Mouse (Mus musculus): ENCODE data around the gene Bud13.

The Bud13 gene

DNA sequence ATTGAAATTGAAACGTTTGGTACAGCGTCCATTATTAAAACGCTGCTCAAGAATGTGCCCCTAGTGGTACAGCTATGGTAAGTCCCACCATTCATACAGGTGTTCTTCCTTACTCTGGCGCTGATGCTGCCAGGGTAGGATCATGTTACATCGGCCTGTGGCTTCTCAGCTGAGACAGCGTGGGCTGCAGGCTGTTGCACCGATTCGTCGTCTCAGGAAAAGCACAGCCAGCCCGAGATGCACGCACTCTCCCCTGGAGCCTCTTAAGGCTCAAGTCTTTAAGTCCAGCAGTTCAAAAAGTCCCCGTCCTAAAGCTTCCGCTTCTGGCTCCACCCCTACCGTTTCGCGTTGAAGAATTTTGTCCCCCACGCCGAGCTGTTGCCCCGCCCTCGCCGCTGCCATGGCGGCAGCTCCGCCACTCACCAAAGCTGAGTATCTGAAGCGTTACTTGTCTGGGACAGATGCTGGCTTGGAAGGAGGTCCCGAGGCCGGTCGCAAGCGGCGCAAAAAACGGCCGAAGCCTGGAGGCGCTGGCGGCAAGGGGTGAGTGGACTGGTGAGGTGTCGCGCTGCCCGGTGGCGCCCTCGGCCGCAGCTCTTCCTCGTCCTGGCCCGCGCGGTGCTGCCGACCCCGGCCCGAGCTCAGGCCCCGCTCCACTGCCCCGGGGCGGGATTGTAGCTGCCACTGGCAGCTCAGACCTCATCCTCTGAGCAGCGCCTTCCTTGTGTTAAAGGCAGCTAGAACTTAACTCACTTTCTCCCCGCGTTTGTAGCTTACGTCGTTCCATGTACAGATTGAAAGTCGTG is at the start of gene Bud13:
TSS of gene Bud13 (plus strand) at position 378 of the 806 bp plus-strand sequence.
- peak; percentile 88 to 98 for DNase-seq

DNA sequence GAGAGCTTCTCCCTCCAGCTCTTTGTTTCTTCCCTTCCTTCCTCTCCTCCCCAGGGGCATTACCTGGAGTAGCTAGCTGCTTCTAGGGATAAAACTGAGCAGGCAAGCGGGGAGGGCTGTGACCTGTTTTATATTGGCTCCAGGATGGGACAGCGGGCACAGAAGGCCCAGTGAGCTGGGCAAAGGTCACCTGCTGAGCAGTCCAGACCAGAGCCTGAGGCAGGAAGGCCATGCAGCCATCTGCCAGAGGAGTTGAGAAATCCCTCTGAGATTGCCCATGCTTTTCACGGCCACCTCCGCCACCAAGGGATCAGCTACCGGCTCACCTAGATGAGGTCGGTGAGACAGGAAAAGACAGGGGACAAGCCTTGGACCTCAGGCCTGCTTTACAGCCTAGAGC is 47.6 kb upstream of the Bud13 start:
- no peak for DNase-seq

DNA sequence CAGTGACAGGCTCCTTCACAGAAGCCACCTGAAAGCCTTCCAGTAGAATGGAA is 47.4 kb upstream of the Bud13 start, which contains the start of gene Apoc3:
TSS of gene Apoc3 (minus strand) at position 41 of the 53 bp plus-strand sequence.
- DNase-seq, result no peak

DNA sequence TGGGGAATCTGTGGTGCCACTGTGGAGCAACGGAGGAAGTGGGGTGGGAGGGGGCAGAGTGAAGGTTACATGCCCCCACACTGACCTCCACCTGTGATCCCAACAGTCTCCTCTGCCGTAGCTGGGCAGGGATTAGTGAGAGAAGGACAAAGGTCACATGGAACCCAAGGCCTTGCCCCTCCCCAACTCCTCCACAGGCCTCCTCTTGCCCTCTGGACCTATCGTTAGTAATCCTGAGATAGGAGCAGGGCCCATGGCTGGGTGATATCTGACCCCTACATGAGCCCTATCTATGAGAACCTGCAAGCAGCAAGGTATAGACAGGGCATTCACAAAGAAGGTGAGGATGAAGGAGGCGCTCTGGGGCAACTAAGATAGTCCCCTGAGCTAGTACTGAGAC is 47.2 kb upstream of the Bud13 start:
- no peak for DNase-seq

DNA sequence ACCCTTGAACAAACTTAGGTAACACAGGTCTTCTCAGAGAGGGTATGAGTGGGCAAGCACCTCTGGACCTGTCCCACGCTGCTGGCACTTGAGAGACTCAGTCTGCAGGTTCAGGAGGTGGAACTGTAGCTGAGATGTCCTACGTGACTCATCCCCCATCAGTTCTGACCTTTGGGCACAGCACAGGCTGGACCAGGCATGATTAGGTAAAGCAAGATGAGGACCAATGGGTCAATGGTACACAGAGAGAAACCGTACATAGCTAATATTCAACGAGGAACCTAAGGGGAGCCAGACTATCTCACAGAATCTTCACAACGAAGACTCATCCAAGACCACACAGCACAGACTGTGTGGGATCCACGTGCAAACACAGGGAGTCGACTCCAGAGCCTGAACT is 44.0 kb upstream of the Bud13 start:
- no peak for DNase-seq

DNA sequence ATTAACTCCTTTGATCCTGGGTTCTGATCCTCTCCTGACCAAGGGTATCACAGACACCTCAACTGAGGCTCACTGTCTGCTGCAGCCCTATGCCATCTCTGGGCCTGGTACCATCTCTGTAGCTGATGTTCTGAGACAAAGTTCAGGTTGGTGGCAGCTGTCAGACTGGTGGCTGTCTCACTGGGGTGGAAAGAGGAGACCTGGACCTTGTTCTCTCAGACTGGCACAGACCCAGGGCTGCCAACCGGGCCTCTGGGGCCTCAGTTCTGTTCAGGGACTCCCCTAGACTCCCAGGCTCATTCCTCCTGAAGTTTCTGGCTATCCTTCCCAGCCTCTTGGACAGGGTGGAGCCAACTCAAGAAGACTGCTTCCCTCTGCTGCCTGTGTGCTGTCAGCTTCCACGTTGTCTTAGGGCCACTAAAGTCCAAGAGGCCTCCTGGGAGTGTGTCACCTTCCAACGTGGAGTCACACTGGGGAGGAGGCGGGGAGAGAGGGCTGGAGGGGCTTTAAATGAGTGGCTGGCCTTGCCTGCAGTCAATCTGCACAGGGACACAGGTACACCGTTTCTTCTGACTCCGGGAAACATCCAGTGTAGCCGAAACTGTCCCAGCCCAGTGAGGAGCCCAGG is 42.2 kb upstream of the Bud13 start, which contains the start of gene Apoa4:
TSS of gene Apoa4 (plus strand) at position 171 of the 628 bp plus-strand sequence.
- DNase-seq, result no peak

DNA sequence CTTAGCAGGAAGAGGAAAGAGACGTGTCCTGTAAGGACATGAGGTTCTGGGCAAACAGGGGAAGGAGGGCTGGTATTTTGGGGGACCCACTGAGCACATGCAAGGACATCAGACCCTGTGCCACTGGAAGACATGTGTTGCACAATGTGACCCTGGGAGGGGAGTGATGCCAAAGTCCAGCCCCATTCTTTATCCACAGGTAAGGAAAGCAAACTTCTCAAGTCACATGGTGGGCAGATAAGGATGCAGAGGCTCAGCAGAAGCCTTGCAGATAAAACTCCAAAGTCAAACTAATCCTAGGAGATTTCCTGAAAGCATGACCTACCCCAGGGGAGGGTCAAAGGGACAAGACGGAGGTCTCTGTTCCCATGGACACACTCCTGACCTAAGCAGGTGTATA is 41.0 kb upstream of the Bud13 start:
- no peak for DNase-seq

DNA sequence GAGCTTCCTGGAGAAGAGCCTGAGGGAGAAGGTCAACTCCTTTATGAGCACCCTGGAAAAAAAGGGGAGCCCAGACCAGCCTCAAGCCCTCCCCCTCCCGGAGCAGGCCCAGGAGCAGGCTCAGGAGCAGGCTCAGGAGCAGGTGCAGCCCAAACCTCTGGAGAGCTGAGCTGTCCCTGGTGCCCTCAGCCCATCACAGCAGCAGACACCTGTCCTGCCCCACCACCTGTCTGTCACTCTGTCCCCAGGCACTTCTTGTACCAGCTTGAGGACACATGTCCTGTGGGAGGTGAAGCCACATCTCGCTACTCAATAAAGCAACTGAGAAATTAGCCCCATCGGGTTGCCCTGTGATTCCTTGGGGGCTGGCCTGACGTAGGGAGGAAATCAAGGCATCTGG is 39.7 kb upstream of the Bud13 start:
- no peak for DNase-seq

DNA sequence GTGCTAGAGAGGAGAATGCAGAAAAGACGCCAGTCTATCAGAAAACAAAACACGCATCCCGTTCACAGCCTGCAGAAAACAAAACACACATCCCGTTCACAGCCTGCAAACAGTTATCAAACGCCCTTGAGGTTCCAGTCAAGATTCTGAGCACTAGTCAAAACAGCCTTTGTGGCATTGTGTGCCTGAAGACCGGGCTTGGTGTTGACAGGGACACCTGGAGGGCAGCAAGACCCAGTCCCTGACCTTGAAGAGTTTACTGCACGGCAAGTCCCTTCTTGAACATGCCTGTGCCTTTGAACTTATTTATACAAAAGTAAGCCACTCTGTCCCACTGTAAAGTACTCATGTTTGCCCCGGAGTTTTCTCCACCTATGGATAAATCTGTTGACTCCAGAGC is 39.2 kb upstream of the Bud13 start:
- no peak for DNase-seq

DNA sequence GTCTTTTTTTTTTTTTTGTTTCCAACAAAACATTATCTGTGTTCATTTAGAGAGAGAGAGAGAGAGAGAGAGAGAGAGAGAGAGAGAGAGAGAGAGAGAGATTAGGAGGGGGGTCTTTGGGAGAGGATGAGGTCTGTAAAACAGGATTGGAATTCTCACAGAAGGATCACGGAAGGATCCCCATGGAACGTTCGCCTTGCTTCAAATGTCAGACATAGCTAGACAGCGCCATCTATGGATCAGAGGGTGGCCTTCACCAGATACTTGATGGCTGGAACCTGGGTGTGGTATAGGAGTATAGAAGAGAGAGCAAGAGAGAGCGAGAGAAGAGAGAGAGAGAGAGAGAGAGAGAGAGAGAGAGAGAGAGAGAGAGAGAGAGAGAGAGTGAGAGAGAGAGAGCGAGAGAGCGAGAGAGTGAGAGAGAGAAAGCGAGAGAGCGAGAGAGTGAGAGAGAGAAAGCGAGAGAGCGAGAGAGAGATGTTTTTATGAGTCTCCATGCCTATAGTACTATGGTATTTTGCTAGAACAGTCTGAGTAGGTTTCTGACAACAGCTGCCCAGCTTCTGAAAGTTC is 36.0 kb upstream of the Bud13 start:
- DNase-seq, result peak in 1 of 2 experiments; percentile 43

DNA sequence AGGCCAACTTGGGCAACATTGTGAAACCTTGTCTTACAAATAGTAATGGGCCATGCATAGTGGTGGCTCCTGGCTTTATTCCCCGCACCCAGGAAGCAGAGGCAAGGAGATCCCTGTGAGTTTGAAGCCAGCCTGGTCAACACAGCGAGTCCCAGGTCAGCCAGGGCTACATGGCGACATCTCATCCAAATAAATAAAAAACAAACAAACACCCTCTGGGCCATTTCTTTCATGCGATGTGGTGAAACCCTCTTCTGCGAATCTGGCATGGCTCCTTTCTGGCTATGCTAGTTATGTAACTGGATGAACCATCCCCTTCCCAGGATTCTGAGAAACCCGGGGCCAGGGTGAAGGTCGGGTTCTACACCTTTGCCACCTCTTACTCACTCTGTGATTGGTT is 26.6 kb upstream of the Bud13 start:
- DNase-seq, result no peak

DNA sequence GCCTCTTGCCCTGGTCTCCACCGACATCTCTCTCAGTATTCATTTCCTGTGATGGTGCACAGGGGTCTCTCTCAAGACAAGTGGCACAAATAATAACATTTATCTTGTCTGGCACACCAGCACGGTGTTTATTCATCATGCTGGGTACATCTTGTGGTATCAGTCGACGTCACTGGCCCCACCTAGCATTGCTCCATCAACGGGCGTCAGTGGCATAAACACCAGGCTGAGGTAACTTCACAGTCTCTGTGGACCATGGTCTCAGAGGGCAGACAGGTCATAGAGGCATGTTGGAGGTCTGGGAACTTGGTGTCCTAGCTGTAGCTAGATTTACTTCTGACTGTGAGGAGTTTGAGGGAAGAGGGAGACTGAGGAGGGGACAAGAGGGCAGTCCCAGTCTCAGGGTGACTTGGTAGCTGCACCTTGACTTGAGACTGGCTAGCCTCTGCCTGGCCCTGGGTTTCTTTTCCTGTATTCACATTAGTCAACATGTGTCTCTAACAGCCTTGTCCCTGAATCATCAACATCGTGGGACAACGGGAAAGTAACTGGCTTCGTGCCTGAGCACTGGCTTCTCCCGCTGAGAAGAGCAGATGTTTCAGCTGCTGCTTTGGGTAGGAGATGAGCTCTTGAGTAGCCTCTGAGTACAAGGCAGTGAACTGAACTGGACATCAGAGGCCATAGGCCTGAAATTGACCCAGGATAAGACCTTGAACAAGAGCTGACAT is 26.0 kb upstream of the Bud13 start:
- DNase-seq, result no peak

DNA sequence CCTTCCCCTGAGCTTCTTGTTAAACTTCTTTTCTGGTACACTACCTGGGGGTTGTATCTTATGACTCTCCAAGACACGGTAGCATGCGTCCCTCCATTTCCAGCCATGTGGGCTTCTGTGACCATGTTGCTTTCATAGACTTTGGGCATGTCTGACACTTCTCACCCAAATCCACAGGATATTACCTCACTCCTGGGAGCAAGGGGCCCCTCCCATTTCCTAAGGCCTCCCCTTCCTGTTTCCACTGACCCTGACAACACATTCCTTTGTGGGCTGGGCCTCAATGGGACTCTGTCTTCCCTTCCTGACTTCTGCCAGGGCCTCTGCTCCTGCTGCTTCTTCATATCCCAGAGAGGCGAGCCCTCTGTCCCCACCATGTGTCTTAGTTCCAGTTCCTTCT is 25.3 kb upstream of the Bud13 start:
- DNase-seq, result no peak

DNA sequence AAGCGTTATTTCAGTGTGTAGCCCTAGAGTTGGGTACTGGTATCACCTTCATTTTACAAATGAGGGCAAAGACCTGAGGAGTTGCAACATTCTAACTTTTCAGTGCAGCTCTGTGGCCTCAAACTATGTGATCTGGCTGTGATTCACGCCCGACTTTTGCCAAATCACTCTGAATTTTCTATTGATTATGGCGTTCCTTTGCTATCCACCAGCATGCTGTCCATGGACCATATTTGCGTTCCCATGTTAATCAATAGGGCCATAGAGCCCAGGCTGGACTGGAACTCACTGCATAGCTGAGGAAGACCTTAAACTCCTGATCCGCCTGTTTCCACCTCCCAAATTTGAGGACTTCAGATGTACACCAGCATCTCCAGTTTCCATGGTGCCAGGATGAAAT is 23.7 kb upstream of the Bud13 start:
- no peak for DNase-seq

DNA sequence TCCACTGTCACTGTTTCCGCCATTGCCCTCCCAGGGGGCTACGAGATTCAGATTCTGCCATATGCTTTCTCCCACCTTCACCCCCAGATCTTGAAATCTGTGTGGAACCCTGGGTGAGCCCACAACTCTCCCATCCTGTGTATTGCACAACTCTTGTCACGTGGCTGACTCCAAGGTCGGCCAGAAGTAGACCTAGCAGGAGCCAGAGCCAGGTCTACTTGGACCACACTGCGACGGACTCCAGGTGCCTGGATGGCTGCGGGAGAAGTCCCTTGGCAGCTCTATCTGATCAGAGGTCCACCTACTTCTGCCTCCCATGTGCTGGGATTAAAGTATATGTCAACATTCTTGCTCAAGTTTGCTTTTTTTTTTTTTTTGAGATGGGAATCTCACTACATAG is 21.7 kb upstream of the Bud13 start:
- no peak for DNase-seq

DNA sequence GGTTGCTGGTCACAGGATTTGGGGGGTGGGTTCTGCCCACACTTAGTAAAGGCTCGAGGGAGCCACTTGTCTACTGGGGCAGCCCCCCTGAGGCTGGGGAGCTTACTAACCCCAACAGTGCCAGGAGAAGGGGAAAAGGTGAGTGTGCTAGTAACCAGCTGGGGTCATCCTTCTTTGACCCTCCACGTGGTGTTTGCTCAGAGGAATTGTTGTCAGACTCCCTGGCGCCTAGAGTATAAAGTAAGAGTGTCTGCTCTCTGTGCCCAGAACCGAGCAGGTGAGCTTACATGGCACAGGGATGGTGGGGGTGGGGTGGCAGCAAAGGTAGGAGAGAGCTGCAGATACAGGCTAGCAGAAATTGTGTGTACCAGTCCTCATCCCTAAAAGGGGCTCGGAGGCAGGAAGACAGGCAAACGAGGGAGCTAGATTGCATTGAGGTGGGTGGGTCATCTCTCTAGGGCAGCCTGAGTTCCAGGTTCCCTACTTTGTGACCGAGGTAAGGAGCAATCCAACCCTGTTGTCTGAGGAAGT is 14.4 kb upstream of the Bud13 start, which contains the start of gene Apoa5:
TSS of gene Apoa5 (plus strand) at position 291 of the 531 bp plus-strand sequence.
- DNase-seq, result no peak

DNA sequence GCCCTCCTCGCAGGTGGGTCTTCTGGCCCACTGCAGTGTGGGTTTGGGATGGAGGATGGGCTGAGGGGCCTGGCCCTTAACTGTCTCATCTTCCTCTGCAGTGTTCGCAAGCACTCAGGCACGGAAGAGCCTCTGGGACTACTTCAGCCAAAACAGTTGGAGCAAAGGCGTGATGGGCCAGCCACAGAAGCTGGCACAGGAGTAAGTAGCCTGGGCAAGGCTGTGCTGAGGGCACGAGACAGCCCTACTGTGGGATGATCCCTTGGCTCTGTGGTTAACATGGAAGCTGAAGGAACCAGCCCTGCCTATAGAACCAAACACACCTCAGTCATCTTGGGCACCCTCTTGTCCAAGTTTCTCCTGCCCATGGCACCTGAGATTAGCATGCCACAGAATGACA is 13.7 kb upstream of the Bud13 start:
- no peak for DNase-seq

DNA sequence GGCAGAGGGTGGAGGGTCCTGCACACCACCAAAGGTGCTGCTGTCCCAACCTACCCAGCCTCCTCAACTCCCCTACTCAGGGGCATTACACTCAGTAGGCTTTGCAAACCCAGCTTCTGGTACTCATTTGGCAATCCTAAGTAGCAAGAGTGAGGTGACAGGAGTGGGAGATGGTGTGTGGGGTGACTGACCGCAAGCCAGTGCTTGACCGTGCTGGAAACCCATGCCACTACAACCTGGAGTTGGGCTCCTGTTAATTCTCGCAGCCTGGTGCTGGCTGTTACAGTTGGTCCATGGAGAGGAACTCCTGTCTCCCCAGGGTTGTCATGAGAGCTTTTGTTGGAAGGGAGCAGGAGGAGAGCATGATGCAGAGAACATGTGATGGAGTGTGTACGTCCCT is 12.0 kb upstream of the Bud13 start:
- DNase-seq, result no peak

DNA sequence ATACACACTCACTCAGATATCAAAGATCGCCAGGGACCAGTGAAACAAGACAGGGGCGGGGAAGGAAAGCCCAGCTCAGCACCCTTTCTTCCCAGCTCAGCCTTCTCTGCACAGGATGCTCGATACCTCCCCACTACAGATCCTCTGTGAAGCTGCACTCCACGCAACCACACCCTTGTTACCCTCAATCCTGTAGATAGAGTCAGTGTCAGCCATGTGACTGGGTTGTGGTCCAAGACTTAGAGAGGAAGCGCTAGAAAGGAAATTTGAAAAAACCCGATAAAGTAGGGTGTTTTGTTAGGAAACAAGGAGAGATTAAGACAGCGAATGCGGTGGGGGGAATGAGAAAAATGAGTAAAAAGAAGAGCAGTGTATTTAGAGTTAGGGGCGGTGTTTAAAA is 10.7 kb upstream of the Bud13 start:
- no peak for DNase-seq

DNA sequence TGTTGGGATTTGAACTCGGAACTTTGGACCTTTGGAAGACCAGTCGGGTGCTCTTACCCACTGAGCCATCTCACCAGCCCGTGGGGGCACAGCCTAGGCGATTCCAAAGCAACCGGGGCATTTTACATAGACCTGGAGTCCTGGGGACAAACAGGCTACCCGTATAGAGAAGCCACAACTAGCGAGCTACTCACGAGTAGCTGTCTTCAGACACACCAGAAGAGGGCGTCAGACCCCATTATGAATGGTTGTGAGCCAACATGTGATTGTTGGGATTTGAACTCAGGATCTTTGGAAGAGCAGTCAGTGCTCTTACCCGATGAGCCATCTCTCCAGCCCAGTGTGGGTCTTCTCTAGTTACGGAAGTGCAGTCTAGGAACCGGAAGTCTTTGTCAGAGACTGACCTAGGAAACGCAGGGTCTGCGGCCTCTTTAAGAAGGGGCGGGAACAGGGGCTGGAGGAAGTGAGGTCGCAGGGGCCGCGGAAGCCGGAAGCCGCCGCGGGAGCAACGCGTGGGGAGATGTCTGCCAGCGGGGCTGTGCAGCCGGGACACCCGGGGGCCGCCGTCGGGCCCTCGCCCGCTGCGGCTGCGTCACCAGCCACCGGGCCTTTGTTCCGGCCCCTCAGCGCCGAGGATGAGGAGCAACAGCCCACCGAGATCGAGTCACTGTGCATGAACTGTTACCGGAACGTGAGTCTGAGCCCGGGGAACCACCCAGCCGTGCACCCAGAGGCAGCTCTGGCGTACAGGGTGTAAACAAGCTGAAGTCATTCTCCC is 9.9 kb upstream of the Bud13 start, which contains the start of gene Zpr1:
TSS of gene Zpr1 (plus strand) at position 388 of the 778 bp plus-strand sequence.
- peak; percentile 79 to 82 for DNase-seq

DNA sequence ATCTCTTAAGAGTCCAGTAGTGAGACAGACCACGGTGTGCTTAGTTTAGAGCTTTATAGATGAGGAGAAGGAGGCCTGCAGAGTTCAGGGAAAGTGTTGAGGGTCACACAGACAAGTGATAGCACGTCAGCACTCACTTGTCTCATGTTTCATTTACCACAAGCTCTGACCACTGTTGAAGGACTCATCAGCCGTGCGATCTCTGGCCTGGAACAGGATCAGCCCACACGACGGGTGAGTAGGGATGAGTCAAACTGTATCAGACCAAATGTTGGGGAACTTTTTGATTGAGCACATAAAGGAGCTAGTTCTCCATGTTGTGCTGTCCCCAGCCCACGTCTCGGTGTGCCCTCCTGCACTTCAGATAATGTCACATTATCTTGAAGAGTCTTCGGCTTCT is 8.3 kb upstream of the Bud13 start:
- no peak for DNase-seq

DNA sequence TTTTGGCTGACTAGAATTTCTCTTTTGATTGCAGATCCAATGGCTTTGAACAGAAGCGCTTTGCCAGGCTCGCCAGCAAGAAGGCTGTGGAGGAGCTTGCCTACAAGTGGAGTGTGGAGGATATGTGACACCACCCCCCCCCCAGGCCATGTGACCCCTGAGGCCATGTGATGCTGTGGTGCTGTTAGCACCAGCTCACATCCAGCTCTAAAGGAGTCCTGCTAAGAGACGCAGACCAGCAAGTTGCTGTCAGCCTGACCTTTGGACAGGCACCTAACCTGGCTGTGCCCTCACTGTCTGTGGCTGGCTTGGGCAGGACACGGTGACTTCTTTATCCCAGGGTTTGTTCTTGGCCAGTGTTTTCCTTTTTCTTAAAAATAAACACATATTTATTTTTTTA is 15.6 kb downstream of the Bud13 start:
- DNase-seq, result no peak

DNA sequence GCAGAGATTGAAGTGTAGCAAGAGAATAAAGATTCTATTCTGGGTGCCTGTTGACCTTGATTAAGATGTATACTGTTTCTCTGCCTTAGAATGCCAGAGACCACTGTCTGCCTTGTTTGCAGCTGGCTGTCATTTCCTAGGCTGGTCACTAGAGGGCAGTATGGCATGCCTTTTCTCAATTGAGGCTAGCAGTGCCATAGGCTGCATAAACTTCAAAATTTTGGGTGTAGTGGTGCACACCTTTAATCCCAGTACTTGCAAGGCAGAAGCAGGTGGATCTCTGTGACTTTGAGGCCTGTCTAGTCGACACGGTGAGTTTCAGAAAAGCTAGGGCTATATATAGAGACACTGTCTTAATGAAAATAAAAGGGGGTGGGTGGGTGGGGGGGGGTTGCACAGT is 19.3 kb downstream of the Bud13 start:
- DNase-seq, result peak in 1 of 2 experiments; percentile 34
